Mouse (Mus musculus) MEL (cell line): ENCODE data around the gene Trmt5. TPM values are rescaled to one million over a fixed set of nuclear protein-coding genes. Genes with fewer than 3 reads are reported as not detected.

Experiments used
- DNase-seq: peaks from one replicate; pipeline ENCODE4 v3.0.0; 2011; ENCODE audit warnings: low read depth, low spot score
- H3K27ac ChIP-seq: 2 replicates; pipeline ENCODE4 v1.5.1; 2012; ENCODE audit warnings: low read depth, mild to moderate bottlenecking, control low read depth, low read length, moderate library complexity; ENCODE audit not compliant: control insufficient read depth
- H3K27me3 ChIP-seq, 2 experiments: fragments of 150-350 bp in 1 of 2; sonication (generic) in 1 of 2; 2 replicates each; pipeline ENCODE4 v1.6.1; 2012; ENCODE audit warnings: low read length in 2 of 2, mild to moderate bottlenecking in 2 of 2, improper control_type of control experiment in 1 of 2, moderate library complexity in 1 of 2; ENCODE audit not compliant: insufficient read depth in 2 of 2, control insufficient read depth in 1 of 2
- H3K36me3 ChIP-seq, 2 experiments: 2 replicates each; pipeline ENCODE4 v1.6.1; 2012 to 2014; ENCODE audit warnings: low read length in 2 of 2, improper control_type of control experiment in 1 of 2, inconsistent platforms in 1 of 2, mild to moderate bottlenecking in 1 of 2; ENCODE audit not compliant: insufficient read depth in 2 of 2, control insufficient read depth in 1 of 2
- H3K4me1 ChIP-seq, 2 experiments: fragments of 150-350 bp in 1 of 2; sonication (generic) in 1 of 2; 2 replicates each; pipeline ENCODE4 v1.6.1; 2012; ENCODE audit warnings: low read length in 2 of 2, improper control_type of control experiment in 1 of 2, mild to moderate bottlenecking in 1 of 2; ENCODE audit not compliant: insufficient read depth in 2 of 2, control insufficient read depth in 1 of 2
- H3K4me3 ChIP-seq, 2 experiments: fragments of 150-350 bp in 1 of 2; sonication (generic) in 1 of 2; 2 replicates each; pipeline ENCODE4 v1.5.1; 2012; ENCODE audit warnings: low read depth in 2 of 2, low read length in 2 of 2, mild to moderate bottlenecking in 2 of 2, moderate library complexity in 2 of 2, control low read depth in 1 of 2, improper control_type of control experiment in 1 of 2; ENCODE audit not compliant: control insufficient read depth in 1 of 2, insufficient read depth in 1 of 2
- H3K79me2 ChIP-seq: 2 replicates; pipeline ENCODE4 v1.6.1; 2012; ENCODE audit warnings: mild to moderate bottlenecking, low read length, moderate library complexity; ENCODE audit not compliant: control insufficient read depth, poor library complexity, insufficient read depth
- H3K9ac ChIP-seq: 2 replicates; pipeline ENCODE4 v1.6.1; 2012; ENCODE audit warnings: low read depth, mild to moderate bottlenecking, control low read depth, low read length, moderate library complexity; ENCODE audit not compliant: control insufficient read depth, poor library complexity, severe bottlenecking
- H3K9me3 ChIP-seq: fragments of 150-350 bp; sonication (generic); replicated peaks from 2 replicates; pipeline ENCODE4 v1.6.1; 2012; ENCODE audit warnings: mild to moderate bottlenecking, low read length, improper control_type of control experiment, moderate library complexity; ENCODE audit not compliant: insufficient read depth
- BHLHE40 ChIP-seq: IDR thresholded peaks from 2 replicates; pipeline ENCODE4 v1.6.1; 2012; ENCODE audit warnings: low read depth, mild to moderate bottlenecking, inconsistent platforms, low read length, improper control_type of control experiment, borderline replicate concordance
- CHD1 ChIP-seq: IDR thresholded peaks from 2 replicates; pipeline ENCODE4 v1.6.1; 2012; ENCODE audit warnings: low read depth, mild to moderate bottlenecking, inconsistent platforms, low read length, improper control_type of control experiment
- E2F4 ChIP-seq: IDR thresholded peaks from 2 replicates; pipeline ENCODE4 v1.6.1; 2011; ENCODE audit warnings: low read depth, low read length, improper control_type of control experiment, borderline replicate concordance
- EP300 ChIP-seq, 2 experiments: IDR thresholded peaks; 2 replicates each; pipeline ENCODE4 v1.6.1; 2011; ENCODE audit warnings: improper control_type of control experiment in 2 of 2, low read length in 2 of 2, low read depth in 1 of 2, mild to moderate bottlenecking in 1 of 2
- ETS1 ChIP-seq: IDR thresholded peaks from 2 replicates; pipeline ENCODE4 v1.6.1; 2012; ENCODE audit warnings: low read depth, mild to moderate bottlenecking, inconsistent platforms, low read length, improper control_type of control experiment, moderate library complexity
- GATA1 ChIP-seq: IDR thresholded peaks from 2 replicates; pipeline ENCODE4 v1.6.1; 2011; ENCODE audit warnings: low read depth, low read length, improper control_type of control experiment
- KAT2A ChIP-seq: conservative IDR thresholded peaks from 2 replicates; pipeline ENCODE4 v1.6.1; 2012; ENCODE audit warnings: low read depth, low read length, improper control_type of control experiment, inconsistent platforms
- MAFK ChIP-seq: IDR thresholded peaks from 2 replicates; pipeline ENCODE4 v1.6.1; 2011; ENCODE audit warnings: low read depth, mild to moderate bottlenecking, low read length, improper control_type of control experiment, borderline replicate concordance
- MXI1 ChIP-seq: IDR thresholded peaks from 2 replicates; pipeline ENCODE4 v1.6.1; 2011; ENCODE audit warnings: mild to moderate bottlenecking, low read depth, low read length, improper control_type of control experiment
- MYC ChIP-seq: IDR thresholded peaks from 2 replicates; pipeline ENCODE4 v1.6.1; 2011; ENCODE audit warnings: low read depth, mild to moderate bottlenecking, low read length, improper control_type of control experiment, moderate library complexity
- NRF1 ChIP-seq: IDR thresholded peaks from 2 replicates; pipeline ENCODE4 v1.6.1; 2014; ENCODE audit warnings: low read depth, mild to moderate bottlenecking, inconsistent platforms, low read length, improper control_type of control experiment, moderate library complexity; ENCODE audit not compliant: poor library complexity, insufficient read depth, severe bottlenecking
- POLR2A ChIP-seq, 2 experiments: IDR thresholded peaks; 2 replicates each; pipeline ENCODE4 v1.6.1; 2011 to 2012; ENCODE audit warnings: low read length in 2 of 2, mild to moderate bottlenecking in 2 of 2, control low read depth in 1 of 2, improper control_type of control experiment in 1 of 2, low read depth in 1 of 2, moderate library complexity in 1 of 2; ENCODE audit not compliant: control insufficient read depth in 1 of 2, insufficient read depth in 1 of 2, poor library complexity in 1 of 2
- POLR2AphosphoS2 ChIP-seq: IDR thresholded peaks from 2 replicates; pipeline ENCODE4 v1.6.1; 2011; ENCODE audit warnings: low read length, improper control_type of control experiment
- RCOR1 ChIP-seq: IDR thresholded peaks from 2 replicates; pipeline ENCODE4 v1.6.1; 2012; ENCODE audit warnings: low read depth, mild to moderate bottlenecking, inconsistent platforms, low read length, improper control_type of control experiment
- SMC3 ChIP-seq: IDR thresholded peaks from 2 replicates; pipeline ENCODE4 v1.6.1; 2011; ENCODE audit warnings: low read depth, low read length, improper control_type of control experiment
- TAL1 ChIP-seq: IDR thresholded peaks from 2 replicates; pipeline ENCODE4 v1.6.1; 2012; ENCODE audit warnings: mild to moderate bottlenecking, inconsistent platforms, low read length, moderate library complexity, mixed read lengths
- TBP ChIP-seq: IDR thresholded peaks from 2 replicates; pipeline ENCODE4 v1.8.0; 2011; ENCODE audit warnings: low read depth, low read length, improper control_type of control experiment
- TCF12 ChIP-seq: IDR thresholded peaks from 2 replicates; pipeline ENCODE4 v1.6.1; 2014; ENCODE audit warnings: low read depth, mild to moderate bottlenecking, inconsistent platforms, low read length, improper control_type of control experiment, moderate library complexity
- UBTF ChIP-seq: IDR thresholded peaks from 2 replicates; pipeline ENCODE4 v1.6.1; 2012; ENCODE audit warnings: low read depth, mild to moderate bottlenecking, inconsistent platforms, low read length, improper control_type of control experiment, moderate library complexity, borderline replicate concordance; ENCODE audit not compliant: insufficient read depth
- USF1 ChIP-seq: IDR thresholded peaks from 2 replicates; pipeline ENCODE4 v1.6.1; 2014; ENCODE audit warnings: low read depth, mild to moderate bottlenecking, inconsistent platforms, low read length, improper control_type of control experiment, moderate library complexity
- ZC3H11A ChIP-seq: IDR thresholded peaks from 2 replicates; pipeline ENCODE4 v1.6.1; 2012; ENCODE audit warnings: low read depth, mild to moderate bottlenecking, inconsistent platforms, low read length, improper control_type of control experiment
- ZKSCAN1 ChIP-seq: IDR thresholded peaks from 2 replicates; pipeline ENCODE4 v1.6.1; 2012; ENCODE audit warnings: low read depth, mild to moderate bottlenecking, inconsistent platforms, low read length, improper control_type of control experiment, moderate library complexity
- polyA plus RNA-seq, 2 experiments: library from polyadenylated mRNA; stranded (reverse) in 1 of 2; unstranded in 1 of 2; fragments of >175 nt in 1 of 2; fragments of >200 nt in 1 of 2; gene quantifications; 2 replicates each; pipeline versions ENCODE4 v1.2.1 to v1.2.4; 2012; ENCODE audit warnings: low replicate concordance in 2 of 2, low read depth in 1 of 2; ENCODE audit not compliant: insufficient read length in 2 of 2, insufficient read depth in 1 of 2, missing spikeins in 1 of 2
- total RNA-seq: library from RNA; depleted of rRNA; stranded (reverse); fragments of 300-350 nt; gene quantifications from 2 replicates; pipeline ENCODE4 v1.2.3, GENCODE M21; 2012

The Trmt5 gene
- total and polyA plus RNA-seq, 3 experiments = 24.0 to 28.1 TPM; not detected in 1

GRCm38 (mm10) chr12:73332701-73333100 is 46.2 kb upstream of the Trmt5 start:
- TF ChIP-seq ETS1 (no peak), TCF12 (no peak), EP300 (IDR thresholded peaks at IDR 0.05; ENCODE audit: low read depth in 1 of 2, low read length in 2 of 2) (no peak), E2F4 (no peak), POLR2AphosphoS2 (no peak), SMC3 (no peak), KAT2A (no peak), CHD1 (no peak), UBTF (no peak), TBP (no peak), ZKSCAN1 (no peak), TAL1 (no peak), ZC3H11A (no peak), POLR2A (IDR thresholded peaks at IDR 0.05; ENCODE audit: control insufficient read depth in 1 of 2, insufficient read depth in 1 of 2, low read depth in 1 of 2, low read length in 2 of 2, poor library complexity in 1 of 2) (no peak), BHLHE40 (no peak), RCOR1 (no peak), MYC (no peak), NRF1 (no peak), GATA1 (no peak)
- H3K27ac ChIP-seq = no peak overlapping the region
- no peak overlapping the region for H3K4me3 ChIP-seq
- no peak for DNase-seq
- H3K27me3 ChIP-seq = no peaks in the 10 kb centered on the region
- peaks cover 3 to 7% of the 10 kb centered on the region in 2 experiments for H3K4me1 ChIP-seq
- no peaks in the 10 kb centered on the region for H3K9me3 ChIP-seq
- no peaks in the 10 kb centered on the region for H3K79me2 ChIP-seq
- H3K9ac ChIP-seq = no peak overlapping the region
- peaks cover 0 to 9% of the 10 kb centered on the region in 2 experiments; a peak in 2 of 4 replicates for H3K36me3 ChIP-seq

- Histone ChIP-seq H3K79me2 (no peaks in the 10 kb centered on the region), H3K4me1 (peaks cover 0 to 7% of the 10 kb centered on the region in 2 experiments; a peak in 3 of 4 replicates), H3K9ac (no peak overlapping the region), H3K36me3 (peaks cover 0 to 4% of the 10 kb centered on the region in 2 experiments; a peak in 2 of 4 replicates), H3K27me3 (no peaks in the 10 kb centered on the region), H3K9me3 (no peaks in the 10 kb centered on the region), H3K4me3 (no peak overlapping the region), H3K27ac (no peak overlapping the region)
- TF ChIP-seq CHD1 = no peak
- TF ChIP-seq TAL1 = no peak
- no peak for TF ChIP-seq ZKSCAN1
- TF ChIP-seq TBP = no peak
- no peak for TF ChIP-seq MAFK
- TF ChIP-seq POLR2A (IDR thresholded peaks at IDR 0.05; ENCODE audit: control insufficient read depth in 1 of 2, insufficient read depth in 1 of 2, low read depth in 1 of 2, low read length in 2 of 2, poor library complexity in 1 of 2) = no peak
- no peak for TF ChIP-seq MXI1
- TF ChIP-seq USF1 = no peak
- no peak for TF ChIP-seq E2F4
- DNase-seq = no peak
Measured at GRCm38 (mm10) chr12:73330236-73330635, 43.7 kb upstream of the Trmt5 start.
